Mouse (Mus musculus) liver, adult 2 months (tissue): ENCODE results near the gene Mlkl. TPM values are rescaled to one million over a fixed set of nuclear protein-coding genes. Genes with fewer than 3 reads are reported as not detected.

Experiments
- DNase-seq: peaks from one replicate; pipeline ENCODE4 v3.0.0-alpha.2; 2011; ENCODE audit warnings: low read depth, low spot score; ENCODE audit errors: extremely low read depth
- H3K27ac ChIP-seq: fragments of 200-500 bp; replicated peaks from 2 replicates; pipeline ENCODE4 v1.5.1; 2012; ENCODE audit warnings: low read depth, mild to moderate bottlenecking, control low read depth, inconsistent platforms, low read length; ENCODE audit not compliant: insufficient read depth
- H3K27me3 ChIP-seq: fragments of 200-500 bp; 2 replicates; pipeline ENCODE4 v1.6.1; 2012; ENCODE audit warnings: mild to moderate bottlenecking, moderate library complexity, low read length, inconsistent platforms; ENCODE audit not compliant: control insufficient read depth, insufficient read depth
- H3K36me3 ChIP-seq: fragments of 200-500 bp; 2 replicates; pipeline ENCODE4 v1.6.1; 2012; ENCODE audit warnings: low read length, inconsistent platforms; ENCODE audit not compliant: control insufficient read depth, insufficient read depth
- H3K4me1 ChIP-seq: fragments of 200-500 bp; 2 replicates; pipeline ENCODE4 v1.6.1; 2011; ENCODE audit warnings: low read length; ENCODE audit not compliant: control insufficient read depth, insufficient read depth
- H3K4me3 ChIP-seq: fragments of 200-500 bp; 2 replicates; pipeline ENCODE4 v1.5.1; 2011; ENCODE audit warnings: low read depth, mild to moderate bottlenecking, control low read depth, low read length, moderate library complexity; ENCODE audit not compliant: insufficient read depth
- H3K79me2 ChIP-seq: fragments of 200-500 bp; 2 replicates; pipeline ENCODE4 v1.6.1; 2012; ENCODE audit warnings: inconsistent platforms, mild to moderate bottlenecking, low read length, moderate library complexity; ENCODE audit not compliant: control insufficient read depth, insufficient read depth
- H3K9ac ChIP-seq: fragments of 200-500 bp; 2 replicates; pipeline ENCODE4 v1.6.1; 2012; ENCODE audit warnings: low read depth, mild to moderate bottlenecking, control low read depth, inconsistent platforms, low read length
- CTCF ChIP-seq: fragments of 200-500 bp; IDR thresholded peaks from 2 replicates; pipeline ENCODE4 v1.5.1; 2011; ENCODE audit warnings: low read depth, low read length, control low read depth
- POLR2A ChIP-seq: fragments of 200-500 bp; IDR thresholded peaks from 2 replicates; pipeline ENCODE4 v1.6.1; 2011; ENCODE audit warnings: low read length, control low read depth; ENCODE audit not compliant: insufficient read depth; ENCODE audit errors: extremely low read depth
- WGBS: fragments of 180-500 bp; shearing (Covaris S2); methylation state at CpG from one replicate; pipeline ENCODE4 v1.1.7; 2018; 5-methylcytosine and 5-hydroxymethylcytosine counted together
- polyA plus RNA-seq: library from polyadenylated mRNA; depleted of rRNA; stranded (reverse); fragments of >200 nt; gene quantifications from 2 replicates; pipeline ENCODE4 v1.2.3, GENCODE M21; 2012; rRNA removed
- total RNA-seq: library from RNA; depleted of rRNA; stranded (reverse); fragments of >200 nt; gene quantifications from 2 replicates; pipeline ENCODE4 v1.2.3, GENCODE M21; 2014; rRNA removed

Mlkl gene
- total RNA-seq (6.0 and 6.4 TPM in 2 replicates), polyA plus RNA-seq (1.1 and 2.5 TPM in 2 replicates)

- peak; percentile 42 for DNase-seq
- no peaks in the 10 kb centered on the region for H3K79me2 ChIP-seq
- peak within 1 kb of the TSS; percentile 14 for H3K9ac ChIP-seq
- H3K27me3 ChIP-seq: no peaks in the 10 kb centered on the region
- H3K27ac ChIP-seq: peak within 1 kb of the TSS; percentile 53
- no peaks in the 10 kb centered on the region for H3K4me1 ChIP-seq
- TF ChIP-seq CTCF (no peak), POLR2A (no peak)
- WGBS: under 1% methylated on average over 29 of the region's 29 CpGs
- H3K36me3 ChIP-seq: 0 out of 2 replicates have a peak, but pooled peaks cover 2% of the 10 kb centered on the region
- H3K4me3 ChIP-seq: peak within 1 kb of the TSS; percentile 58
Observed at GRCm38 (mm10) chr8:111337890-111338347, at the start of gene Mlkl. Gene Mlkl (minus strand): TSS chr8:111338177.

- no peaks in the 10 kb centered on the region for H3K36me3 ChIP-seq
- H3K27me3 ChIP-seq: no peaks in the 10 kb centered on the region; the same call in 1 of the 2 replicates
- H3K79me2 ChIP-seq: no peaks in the 10 kb centered on the region
- no peak overlapping the region for H3K4me3 ChIP-seq
- H3K27ac ChIP-seq: no peak overlapping the region
- no peak for DNase-seq
- H3K9ac ChIP-seq: no peak overlapping the region
- 68% methylated on average over 9 of the region's 9 CpGs for WGBS
- TF ChIP-seq CTCF: no peak
- no peak for TF ChIP-seq POLR2A
- no peaks in the 10 kb centered on the region for H3K4me1 ChIP-seq
Observed at GRCm38 (mm10) chr8:111385915-111386314, 47.9 kb upstream of the Mlkl start.

- TF ChIP-seq CTCF: no peak
- TF ChIP-seq POLR2A: no peak
- no peak overlapping the region for H3K4me3 ChIP-seq
- H3K4me1 ChIP-seq: no peaks in the 10 kb centered on the region
- WGBS: 22% methylated on average over 2 of the region's 2 CpGs
- no peak overlapping the region for H3K9ac ChIP-seq
- no peaks in the 10 kb centered on the region; the same call in 1 of the 2 replicates for H3K27me3 ChIP-seq
- no peak overlapping the region for H3K27ac ChIP-seq
- DNase-seq: no peak
- H3K36me3 ChIP-seq: no peaks in the 10 kb centered on the region
- H3K79me2 ChIP-seq: no peaks in the 10 kb centered on the region
Observed at GRCm38 (mm10) chr8:111384628-111385027, 46.7 kb upstream of the Mlkl start.

- Histone ChIP-seq H3K9ac (no peak overlapping the region), H3K27me3 (no peaks in the 10 kb centered on the region), H3K79me2 (no peaks in the 10 kb centered on the region), H3K27ac (no peak overlapping the region), H3K4me3 (no peak overlapping the region), H3K36me3 (no peaks in the 10 kb centered on the region), H3K4me1 (no peaks in the 10 kb centered on the region)
- 85% methylated on average over 6 of the region's 6 CpGs for WGBS
- TF ChIP-seq CTCF (no peak), POLR2A (no peak)
- no peak for DNase-seq
Observed at GRCm38 (mm10) chr8:111375192-111375591, 37.2 kb upstream of the Mlkl start.

GRCm38 (mm10) chr8:111369711-111370110, 31.7 kb upstream of the Mlkl start:
- WGBS: 81% methylated on average over 9 of the region's 9 CpGs
- Histone ChIP-seq H3K4me1 (no peaks in the 10 kb centered on the region), H3K27me3 (no peaks in the 10 kb centered on the region), H3K79me2 (no peaks in the 10 kb centered on the region), H3K36me3 (no peaks in the 10 kb centered on the region), H3K4me3 (no peak overlapping the region), H3K9ac (no peak overlapping the region), H3K27ac (no peak overlapping the region)
- no peak for TF ChIP-seq POLR2A
- no peak for TF ChIP-seq CTCF
- no peak for DNase-seq

- H3K27me3 ChIP-seq: no peaks in the 10 kb centered on the region
- no peak for DNase-seq
- H3K27ac ChIP-seq: no peak overlapping the region
- no peaks in the 10 kb centered on the region for H3K4me1 ChIP-seq
- H3K9ac ChIP-seq: no peak overlapping the region
- 89% methylated on average over 8 of the region's 8 CpGs for WGBS
- H3K36me3 ChIP-seq: no peaks in the 10 kb centered on the region
- H3K4me3 ChIP-seq: no peak overlapping the region
- TF ChIP-seq CTCF: no peak
- TF ChIP-seq POLR2A: no peak
- no peaks in the 10 kb centered on the region for H3K79me2 ChIP-seq
Observed at GRCm38 (mm10) chr8:111367350-111367749, 29.4 kb upstream of the Mlkl start.
